Mouse (Mus musculus) adrenal gland, postnatal 36 days (tissue): ENCODE measurements around the gene Ankrd34b. TPM values are rescaled to one million over a fixed set of nuclear protein-coding genes. Genes with fewer than 3 reads are reported as not detected.

Source experiments
- total RNA-seq, 2 experiments: library from RNA; stranded (reverse); gene quantifications; 2 replicates each; pipeline ENCODE4 v1.2.3; 2021

The Ankrd34b gene
- total RNA-seq, 2 experiments from 2014 or later, result 0.69 to 1.3 TPM

Other genes with a start within 250 kb of the Ankrd34b start
- not detected for gene Gm20379, start 119.9 kb upstream of the Ankrd34b start, total RNA-seq
- gene Dhfr, start 71.2 kb upstream of the Ankrd34b start, total RNA-seq, result 1 to 10 TPM; 2.5 to 4.1 TPM
- 10 to 100 TPM; 15.7 to 26.2 TPM for gene Msh3, start 70.9 kb upstream of the Ankrd34b start, total RNA-seq
- 1 to 10 TPM; 4.5 to 6.5 TPM for gene Fam151b, start 58.1 kb downstream of the Ankrd34b start, total RNA-seq
- gene Zfyve16, start 105.0 kb downstream of the Ankrd34b start, total RNA-seq, result 10 to 100 TPM; 28.3 to 28.5 TPM
- not detected for gene Spz1, start 150.3 kb downstream of the Ankrd34b start, total RNA-seq
- 10 to 100 TPM; 63.7 to 92.3 TPM for gene Serinc5, start 185.2 kb downstream of the Ankrd34b start, total RNA-seq